Mouse (Mus musculus): ENCODE data around the gene Doxl2. TPM values are rescaled to one million over a fixed set of nuclear protein-coding genes. Genes with fewer than 3 reads are reported as not detected.

Doxl2 gene
- polyA plus RNA-seq, 1 experiment: not detected

DNA sequence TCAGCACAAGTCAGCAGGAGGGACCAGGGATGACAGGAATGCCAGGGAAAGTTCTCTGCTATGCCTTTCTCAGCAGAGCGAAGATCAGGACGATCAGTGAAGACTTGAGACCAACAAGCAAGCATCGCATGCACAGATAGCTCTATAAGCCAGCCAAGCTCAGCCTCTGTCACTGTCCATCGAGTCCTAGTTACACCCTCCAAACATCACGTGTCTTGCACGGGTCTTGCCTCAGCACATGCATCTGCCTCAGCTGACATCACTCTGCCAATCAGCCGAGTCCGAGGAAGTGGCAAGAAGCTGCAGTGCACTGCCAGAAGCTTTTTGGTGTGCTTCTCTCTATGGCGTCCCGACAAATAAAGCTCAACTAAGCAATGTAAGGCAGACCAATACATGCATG, 48.6 kb downstream of the Doxl2 start:
- no peaks in the 10 kb centered on the region for H3K4me1 ChIP-seq (ENCODE audit: control insufficient read depth, insufficient read depth, low read length)
- TF ChIP-seq CTCF (IDR thresholded peaks at IDR 0.05; ENCODE audit: borderline replicate concordance, insufficient read depth, low read length): no peak
- no peak for TF ChIP-seq POLR2A (IDR thresholded peaks at IDR 0.05; ENCODE audit: low read depth, low read length)
- H3K4me3 ChIP-seq (ENCODE audit: insufficient read depth, low read length): no peak overlapping the region

DNA sequence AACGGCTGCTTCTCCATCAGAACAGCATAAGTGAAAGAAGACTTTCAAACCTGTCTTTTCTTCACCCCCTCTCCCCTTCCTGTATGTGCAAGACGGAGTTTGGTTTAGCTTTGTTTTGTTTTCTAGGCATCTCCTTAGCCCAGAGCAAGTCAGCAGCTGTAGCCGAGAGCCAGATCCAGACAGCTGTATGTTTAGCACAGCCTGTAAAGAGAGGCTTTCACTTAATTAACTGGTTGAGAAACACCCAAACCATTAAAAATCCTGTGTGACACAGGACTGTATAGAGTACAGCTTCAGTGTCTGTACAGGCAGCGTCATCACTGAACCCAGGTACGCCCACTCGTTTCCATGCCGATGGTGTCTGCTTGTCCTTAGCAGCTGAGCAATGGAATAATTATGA, 50.5 kb downstream of the Doxl2 start:
- Histone ChIP-seq H3K4me1 (ENCODE audit: control insufficient read depth, insufficient read depth, low read length) (no peaks in the 10 kb centered on the region), H3K4me3 (ENCODE audit: insufficient read depth, low read length) (no peak overlapping the region), H3K27ac (ENCODE audit: insufficient read depth, low read length) (no peak overlapping the region)
- no peak for TF ChIP-seq CTCF (IDR thresholded peaks at IDR 0.05; ENCODE audit: borderline replicate concordance, insufficient read depth, low read length)
- TF ChIP-seq POLR2A (IDR thresholded peaks at IDR 0.05; ENCODE audit: low read depth, low read length): no peak

More for the DNA sequence above, 48.6 kb downstream of the Doxl2 start:
- no peak overlapping the region for H3K27ac ChIP-seq (ENCODE audit: insufficient read depth, low read length)

GRCm38 (mm10) chr6:49026496-49026895, 51.7 kb downstream of the Doxl2 start:
- TF ChIP-seq POLR2A (IDR thresholded peaks at IDR 0.05; ENCODE audit: low read depth, low read length) (no peak), CTCF (IDR thresholded peaks at IDR 0.05; ENCODE audit: borderline replicate concordance, insufficient read depth, low read length) (no peak)
- Histone ChIP-seq H3K4me3 (ENCODE audit: insufficient read depth, low read length) (no peak overlapping the region), H3K4me1 (ENCODE audit: control insufficient read depth, insufficient read depth, low read length) (no peaks in the 10 kb centered on the region)

DNA sequence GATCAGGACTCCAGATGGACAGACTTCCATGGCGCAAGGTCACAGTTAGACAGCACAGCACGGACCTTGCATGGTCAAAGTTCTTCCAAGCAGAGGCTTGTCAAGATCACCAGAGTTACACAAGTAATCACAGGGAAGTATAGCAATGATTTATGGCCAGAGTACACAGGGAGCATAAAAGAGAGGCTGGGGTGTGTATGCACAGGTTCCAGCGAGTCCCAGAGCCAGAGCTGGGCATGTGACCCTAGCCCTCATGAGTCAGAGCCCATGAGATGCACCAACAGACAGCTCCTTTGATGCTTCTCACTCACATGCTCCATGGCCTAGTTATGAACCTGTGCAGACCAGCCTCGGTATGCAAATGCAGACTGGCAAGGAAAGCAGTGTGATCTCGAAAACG, 53.3 kb downstream of the Doxl2 start:
- Histone ChIP-seq H3K4me1 (ENCODE audit: control insufficient read depth, insufficient read depth, low read length) (no peaks in the 10 kb centered on the region), H3K27ac (ENCODE audit: insufficient read depth, low read length) (no peak overlapping the region), H3K4me3 (ENCODE audit: insufficient read depth, low read length) (no peak overlapping the region)
- TF ChIP-seq POLR2A (IDR thresholded peaks at IDR 0.05; ENCODE audit: low read depth, low read length): no peak
- no peak for TF ChIP-seq CTCF (IDR thresholded peaks at IDR 0.05; ENCODE audit: borderline replicate concordance, insufficient read depth, low read length)

More at GRCm38 (mm10) chr6:49026496-49026895, 51.7 kb downstream of the Doxl2 start:
- no peak overlapping the region for H3K27ac ChIP-seq (ENCODE audit: insufficient read depth, low read length)

Other genes with a start within 250 kb of the Doxl2 start
- gene Gimap1, start 235.9 kb upstream of the Doxl2 start, polyA plus RNA-seq (2011; ENCODE audit: insufficient read length, low read depth, missing spikeins): not detected in 2 replicates
- not detected in 2 replicates for gene Gimap5, start 228.8 kb upstream of the Doxl2 start, polyA plus RNA-seq (2011; ENCODE audit: insufficient read length, low read depth, missing spikeins)
- gene Gimap3, start 204.1 kb upstream of the Doxl2 start, polyA plus RNA-seq (2011; ENCODE audit: insufficient read length, low read depth, missing spikeins): not detected in 2 replicates
- 102 and 117 TPM in 2 replicates for gene Tmem176a, start 134.0 kb upstream of the Doxl2 start, polyA plus RNA-seq (2011; ENCODE audit: insufficient read length, low read depth, missing spikeins)
- 119 and 168 TPM in 2 replicates for gene Tmem176b, start 133.5 kb upstream of the Doxl2 start, polyA plus RNA-seq (2011; ENCODE audit: insufficient read length, low read depth, missing spikeins)
- not detected in 2 replicates for gene Aoc1, start 102.1 kb upstream of the Doxl2 start, polyA plus RNA-seq (2011; ENCODE audit: insufficient read length, low read depth, missing spikeins)
- gene 1600015I10Rik, start 45.1 kb upstream of the Doxl2 start, polyA plus RNA-seq (2011; ENCODE audit: insufficient read length, low read depth, missing spikeins): not detected in 2 replicates
- not detected in 2 replicates for gene Svs1, start 11.9 kb downstream of the Doxl2 start, polyA plus RNA-seq (2011; ENCODE audit: insufficient read length, low read depth, missing spikeins)
- gene Gpnmb, start 61.6 kb downstream of the Doxl2 start, polyA plus RNA-seq (2011; ENCODE audit: insufficient read length, low read depth, missing spikeins): 29.1 and 33.1 TPM in 2 replicates
- gene Malsu1, start 98.8 kb downstream of the Doxl2 start, polyA plus RNA-seq (2011; ENCODE audit: insufficient read length, low read depth, missing spikeins): 26.8 and 33.4 TPM in 2 replicates
- 31.1 and 33.8 TPM in 2 replicates for gene Igf2bp3, start 240.0 kb downstream of the Doxl2 start, polyA plus RNA-seq (2011; ENCODE audit: insufficient read length, low read depth, missing spikeins)